Comparison of ENCODE assay signal across 7 mouse cellular contexts in the genomic region with DNA sequence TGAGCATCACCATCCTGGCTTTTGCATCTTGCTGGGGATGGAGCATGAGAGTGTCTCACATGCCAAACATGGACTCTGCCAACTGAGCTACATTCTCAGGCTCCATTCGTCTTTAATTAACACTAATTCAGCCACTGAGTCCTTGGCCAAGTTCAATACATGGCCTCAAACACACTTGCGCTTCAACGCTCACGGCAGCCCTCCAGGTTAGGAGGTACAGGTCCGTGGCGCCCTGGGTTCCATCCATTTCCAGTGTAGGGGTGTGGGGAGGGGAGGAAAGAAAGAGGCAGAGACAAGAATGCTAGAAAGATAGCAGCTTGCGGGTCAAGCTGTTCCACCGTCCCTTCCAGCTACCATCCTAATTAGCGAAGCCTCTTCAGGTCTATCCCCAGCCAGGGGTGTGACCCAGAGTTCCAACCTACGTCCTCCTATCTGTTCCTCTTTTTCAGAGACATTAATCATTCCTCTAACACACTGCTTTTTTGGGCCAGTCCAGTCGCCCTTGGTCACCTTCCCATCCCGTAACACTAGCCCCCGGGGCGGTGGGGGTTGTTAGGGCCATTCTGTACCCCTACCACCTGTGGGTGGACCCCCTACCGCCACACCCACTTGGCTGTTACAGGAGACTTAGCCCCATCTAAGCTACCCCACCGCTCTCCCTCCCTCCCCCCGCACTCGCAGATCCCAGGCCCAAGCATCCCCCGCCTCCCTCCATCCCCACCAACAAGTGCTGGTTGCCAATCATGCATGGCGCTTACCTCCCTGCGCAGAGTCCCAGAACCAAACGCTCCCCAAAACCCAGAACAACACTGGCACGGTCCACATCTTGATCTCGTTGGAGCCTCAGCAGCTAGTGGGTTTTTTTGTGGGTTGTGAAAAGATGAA. TPM values are rescaled to one million over a fixed set of nuclear protein-coding genes. Genes with fewer than 3 reads are reported as not detected.
DNase-seq lines count a peak whose midpoint lies in the region; ATAC-seq and TF ChIP-seq lines count a peak whose summit lies in the region.

No protein-coding gene starts in this region.

- peaks cover 4% of the 10 kb centered on the region; the same call in 1 of the 2 replicates for H3K27me3 ChIP-seq in forebrain, postnatal 0 days (ENCODE audit: insufficient read depth, low read length)

- ATAC-seq in forebrain, postnatal 0 days = peak; percentile 57
- ATAC-seq in monocyte, adult 5-6 weeks (replicated peaks; ENCODE audit: insufficient number of reproducible peaks, low FRiP score, low TSS enrichment, poor library complexity, severe bottlenecking) = peak; percentile 71

- H3K9ac ChIP-seq in forebrain, postnatal 0 days = peak overlapping the region; percentile 25

- H3K36me3 ChIP-seq in forebrain, postnatal 0 days (ENCODE audit: insufficient read depth) = no peaks in the 10 kb centered on the region

- peak overlapping the region; percentile 30 for H3K4me3 ChIP-seq in forebrain, postnatal 0 days (ENCODE audit: low read depth, low read length)

- no peaks in the 10 kb centered on the region for H3K9me3 ChIP-seq in forebrain, postnatal 0 days (ENCODE audit: low read length)

- DNase-seq in urinary bladder, postnatal 25 days (ENCODE audit: low spot score) = peak; percentile 22
- no peak for DNase-seq in urinary bladder, adult 2 months (ENCODE audit: low spot score)
- DNase-seq in forebrain, postnatal 0 days = peak; percentile 34
- DNase-seq in kidney, postnatal 10 days = peak; percentile 54
- DNase-seq in frontal cortex, adult 2 months (ENCODE audit: extremely low spot score in 1 of 2, low spot score in 1 of 2) = no peak
- no peak for DNase-seq in layer of hippocampus, postnatal 25 days (ENCODE audit: extremely low spot score in 1 of 2, low spot score in 1 of 2)

- H3K4me1 ChIP-seq in forebrain, postnatal 0 days (ENCODE audit: insufficient read depth) = 0 out of 2 replicates have a peak, but pooled peaks cover 4% of the 10 kb centered on the region

- WGBS in forebrain, postnatal 0 days = 4% methylated on average over 24 of the region's 24 CpGs

- H3K4me2 ChIP-seq in forebrain, postnatal 0 days (ENCODE audit: low read depth) = peak overlapping the region; percentile 49

- TF ChIP-seq CTCF in forebrain, postnatal 0 days (IDR thresholded peaks at IDR 0.05; ENCODE audit: low read depth) = no peak

- H3K27ac ChIP-seq in forebrain, postnatal 0 days (ENCODE audit: low read depth, low read length) = 0 out of 2 replicates have a peak overlapping the region, but pooled peaks have one; percentile 22

RNA-seq across cellular contexts. Expression of a gene that starts 0.7 kb away (rescaled TPM):
- polyA plus RNA-seq in urinary bladder, adult 2 months (2012; rRNA removed) = 64.0 and 72.1 TPM in 2 replicates
- 31.5 and 36.8 TPM in 2 replicates for total RNA-seq in forebrain, postnatal 0 days (2014; rRNA removed)
- 38.7 and 39.2 TPM in 2 replicates for polyA plus RNA-seq in forebrain, postnatal 0 days (2015; fragmentation: Nextera tagmentation; extraction: Ambion mirVana)
- total RNA-seq in monocyte, adult 5-6 weeks (2017) = not detected in 3 replicates
- polyA plus RNA-seq in frontal cortex, adult 2 months (2012; rRNA removed) = 12.3 and 15.7 TPM in 2 replicates
- total RNA-seq in layer of hippocampus, postnatal 25 days (2021) = 10 to 100 TPM; 16.4 to 19.5 TPM

RNA-seq across cellular contexts. Expression of a gene that starts 50.9 kb away (rescaled TPM):
- 0.04 TPM in 1 of 2 replicates, not detected in the other for polyA plus RNA-seq in urinary bladder, adult 2 months (2012; rRNA removed)
- total RNA-seq in forebrain, postnatal 0 days (2014; rRNA removed) = 0.08 and 0.29 TPM in 2 replicates
- 0.35 and 0.43 TPM in 2 replicates for polyA plus RNA-seq in forebrain, postnatal 0 days (2015; fragmentation: Nextera tagmentation; extraction: Ambion mirVana)
- not detected in 3 replicates for total RNA-seq in monocyte, adult 5-6 weeks (2017)
- 2.8 and 3.9 TPM in 2 replicates for polyA plus RNA-seq in frontal cortex, adult 2 months (2012; rRNA removed)
- total RNA-seq in layer of hippocampus, postnatal 25 days (2021) = 1 to 10 TPM in 1 of 2 experiments, under 1 TPM in 1; 0.91 to 1.1 TPM

Comparison
In these comparisons a context has a peak if more than half of its experiments do, and no peak if none do; other contexts are left out.
1. DNase-seq: peak in urinary bladder, postnatal 25 days (single experiment), forebrain, postnatal 0 days (single experiment) and kidney, postnatal 10 days (single experiment); none in urinary bladder, adult 2 months (single experiment), frontal cortex, adult 2 months (0 of 2) and layer of hippocampus, postnatal 25 days (0 of 2).
2. RNA of a gene that starts 0.7 kb away (total RNA-seq): 31.5 to 36.8 TPM in forebrain, postnatal 0 days and 16.4 to 19.5 TPM in layer of hippocampus, postnatal 25 days; not detected in monocyte, adult 5-6 weeks; every median in the first group is over 10 times any median in the second.